Mouse (Mus musculus) G1E (cell line): ENCODE measurements around the gene Olfr629. TPM values are rescaled to one million over a fixed set of nuclear protein-coding genes. Genes with fewer than 3 reads are reported as not detected.
"Not testable (repeated sequence)": the region's sequence is repeated elsewhere in the genome, so short reads cannot be mapped to it uniquely, and the experiment has no call there.

Experiments used
- ATAC-seq: 2 replicates; pipeline ENCODE4 v1.8.0; 2016; ENCODE audit warnings: mild to moderate bottlenecking; ENCODE audit not compliant: insufficient number of reproducible peaks, poor library complexity, low FRiP score, severe bottlenecking; ENCODE audit errors: extremely low read depth
- DNase-seq: peaks from one replicate; pipeline ENCODE4 v3.0.0; 2012; ENCODE audit warnings: low spot score
- H3K27me3 ChIP-seq: 2 replicates; pipeline ENCODE4 v1.6.1; 2012; ENCODE audit warnings: mild to moderate bottlenecking, low read length, inconsistent platforms; ENCODE audit not compliant: insufficient read depth
- H3K36me3 ChIP-seq: replicated peaks from 2 replicates; pipeline ENCODE3; 2012; ENCODE audit warnings: mild to moderate bottlenecking, inconsistent platforms
- H3K4me1 ChIP-seq: 2 replicates; pipeline ENCODE4 v1.6.1; 2012; ENCODE audit warnings: low read depth, low read length, inconsistent platforms, mixed read lengths; ENCODE audit not compliant: insufficient read depth
- H3K4me3 ChIP-seq: 2 replicates; pipeline ENCODE4 v1.5.1; 2012; ENCODE audit warnings: low read depth, mild to moderate bottlenecking, inconsistent platforms, low read length, moderate library complexity, mixed read lengths
- H3K9me3 ChIP-seq: replicated peaks from 2 replicates; pipeline ENCODE4 v1.6.1; 2012; ENCODE audit warnings: inconsistent platforms
- CTCF ChIP-seq: IDR thresholded peaks from 2 replicates; pipeline ENCODE4 v1.5.1; 2012; ENCODE audit warnings: low read depth, low read length, inconsistent platforms, mixed read lengths
- GATA1 ChIP-seq: IDR thresholded peaks from 2 replicates; pipeline ENCODE4 v1.6.1; 2012; ENCODE audit warnings: borderline replicate concordance, low read length, inconsistent platforms, mixed read lengths
- GATA2 ChIP-seq: IDR thresholded peaks from 2 replicates; pipeline ENCODE4 v1.6.1; 2012; ENCODE audit warnings: low read depth, low read length, inconsistent platforms, borderline replicate concordance
- POLR2AphosphoS5 ChIP-seq: IDR thresholded peaks from 2 replicates; pipeline ENCODE4 v1.6.1; 2012; ENCODE audit warnings: low read depth, low read length, inconsistent platforms; ENCODE audit not compliant: insufficient replicate concordance
- TAL1 ChIP-seq: conservative IDR thresholded peaks from 2 replicates; pipeline ENCODE4 v1.6.1; 2012; ENCODE audit warnings: low read depth, low read length, inconsistent platforms, mixed read lengths
- polyA plus RNA-seq: library from polyadenylated mRNA; stranded (reverse); fragments of >175 nt; gene quantifications from 2 replicates; pipeline ENCODE4 v1.2.3, GENCODE M21; 2012
- total RNA-seq, 2 experiments: library from RNA; stranded (forward) in 1 of 2; stranded (reverse) in 1 of 2; fragments of 200-1000 nt in 1 of 2; fragments of >200 nt in 1 of 2; fragmentation: Nextera tagmentation in 1 of 2; gene quantifications; 2 replicates each; pipeline ENCODE4 v1.2.3; 2014 to 2017

The Olfr629 gene
- total RNA-seq (2014; fragmentation: Nextera tagmentation) = not detected in 2 replicates
- total RNA-seq (2017) = 0.16 TPM in 1 of 2 replicates, not detected in the other
- polyA plus RNA-seq = not detected in 2 replicates

DNA sequence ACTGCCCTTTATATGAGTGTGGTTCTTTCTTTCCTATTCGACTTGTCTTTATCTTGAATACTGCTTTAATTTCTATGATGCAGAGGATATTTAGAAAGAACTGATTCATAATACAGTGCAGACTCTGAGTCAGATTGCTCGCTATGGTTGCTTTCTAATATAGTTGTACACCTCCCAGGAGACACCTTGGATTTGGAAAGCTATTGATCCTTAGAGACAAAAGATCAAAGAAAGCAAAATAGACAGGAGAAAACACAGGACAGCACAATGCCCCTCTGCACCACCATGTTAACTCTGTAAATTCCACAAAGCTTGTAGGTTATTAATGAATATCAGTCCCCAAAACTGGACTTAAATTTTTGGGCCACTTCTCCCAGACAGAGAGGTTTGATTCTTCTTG is at the start of gene Olfr629:
Gene Olfr629 (minus strand): TSS at position 101 of the 400 bp plus-strand sequence.
- TF ChIP-seq GATA1 (no peak), POLR2AphosphoS5 (no peak), CTCF (no peak)
- DNase-seq (no peak), ATAC-seq (no peak)
- no peaks in the 10 kb centered on the region for H3K27me3 ChIP-seq
- H3K9me3 ChIP-seq = no peaks in the 10 kb centered on the region
- H3K4me1 ChIP-seq = no peaks in the 10 kb centered on the region
- no peak within 1 kb of the TSS for H3K4me3 ChIP-seq
- H3K36me3 ChIP-seq = no peaks in the 10 kb centered on the region

DNA sequence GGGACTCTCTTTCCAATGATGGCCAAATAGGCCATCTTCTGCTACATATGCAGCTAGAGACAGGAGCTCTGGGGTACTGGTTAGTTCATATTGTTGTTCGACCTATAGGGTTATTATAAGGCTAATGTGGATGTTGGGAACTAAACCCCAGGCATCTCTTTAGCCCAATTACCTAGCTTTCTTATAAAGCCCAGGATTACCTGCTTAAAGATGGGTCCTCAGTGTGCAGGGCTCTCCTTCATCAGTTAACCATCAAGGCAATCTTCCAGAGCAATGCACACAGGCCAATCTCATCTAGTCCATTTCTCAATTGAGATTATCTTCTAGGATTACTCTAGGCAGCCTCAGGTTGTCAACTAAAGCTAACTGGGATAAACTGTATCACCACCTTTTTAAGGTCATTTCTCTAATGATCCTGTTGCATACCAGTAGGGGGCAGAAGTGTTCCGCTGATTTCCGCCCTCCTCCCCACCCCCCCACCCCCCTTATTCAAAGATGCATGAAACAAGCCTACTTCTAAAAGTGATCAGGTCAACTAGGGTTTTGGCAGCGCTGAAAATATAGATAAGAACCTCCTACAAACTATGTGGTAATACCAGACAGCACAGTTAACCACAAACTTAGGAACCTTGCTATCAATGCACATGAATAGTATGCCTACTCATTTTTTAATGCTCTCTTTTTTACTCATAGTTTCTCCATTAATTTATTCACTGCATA is 48.1 kb upstream of the Olfr629 start:
- TF ChIP-seq CTCF = no peak
- TF ChIP-seq TAL1 = peak; percentile 40; the same call in 1 of the 2 replicates
- H3K36me3 ChIP-seq = no peaks in the 10 kb centered on the region
- ATAC-seq (peak; percentile 100), DNase-seq (peak; percentile 23)
- H3K27me3 ChIP-seq = no peaks in the 10 kb centered on the region
- no peak overlapping the region for H3K4me3 ChIP-seq
- H3K4me1 ChIP-seq = 0 out of 2 replicates have a peak, but pooled peaks cover 5% of the 10 kb centered on the region
- no peaks in the 10 kb centered on the region for H3K9me3 ChIP-seq

GRCm38 (mm10) chr7:103791721-103792120 is 47.0 kb upstream of the Olfr629 start, which contains the start of gene Olfr67:
Gene Olfr67 (minus strand): TSS chr7:103791821.
- Histone ChIP-seq H3K36me3 (no peaks in the 10 kb centered on the region), H3K4me3 (no peak within 1 kb of the TSS), H3K27me3 (no peaks in the 10 kb centered on the region), H3K9me3 (no peaks in the 10 kb centered on the region), H3K4me1 (0 out of 2 replicates have a peak, but pooled peaks cover 5% of the 10 kb centered on the region)
- DNase-seq (no peak), ATAC-seq (no peak)
- TF ChIP-seq POLR2AphosphoS5 = no peak
- no peak for TF ChIP-seq GATA1
- TF ChIP-seq TAL1 = no peak
- no peak for TF ChIP-seq CTCF
- TF ChIP-seq GATA2 = no peak

GRCm38 (mm10) chr7:103779598-103779997 is 34.9 kb upstream of the Olfr629 start, which contains the start of gene Olfr68:
Gene Olfr68 (minus strand): TSS chr7:103779698.
- ATAC-seq (no peak), DNase-seq (no peak)
- Histone ChIP-seq H3K4me3 (no peak within 1 kb of the TSS), H3K36me3 (no peaks in the 10 kb centered on the region), H3K9me3 (no peaks in the 10 kb centered on the region), H3K4me1 (no peaks in the 10 kb centered on the region), H3K27me3 (peaks cover 5% of the 10 kb centered on the region)
- TF ChIP-seq CTCF (no peak), GATA1 (no peak), GATA2 (no peak), POLR2AphosphoS5 (no peak), TAL1 (no peak)

DNA sequence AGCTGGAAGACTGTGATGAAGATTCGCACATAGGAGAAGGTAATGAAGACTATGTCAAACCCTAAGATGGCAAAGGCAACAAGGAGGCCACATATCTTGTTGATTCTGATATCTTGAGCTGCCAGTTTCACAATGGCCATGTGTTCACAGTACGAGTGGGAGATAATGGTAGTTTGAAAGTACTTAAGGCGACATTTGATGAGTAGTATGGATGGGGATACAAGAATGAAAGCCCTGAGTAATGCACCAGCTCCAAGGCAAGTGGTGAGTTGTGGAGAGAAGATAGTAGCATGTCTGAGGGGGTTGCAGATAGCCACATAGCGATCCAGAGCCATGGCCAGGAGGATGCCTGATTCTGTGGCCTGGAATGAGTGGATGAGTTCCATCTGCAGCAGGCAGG is 32.9 kb upstream of the Olfr629 start:
- H3K27me3 ChIP-seq, DNase-seq, H3K36me3 ChIP-seq, ATAC-seq, H3K9me3 ChIP-seq, H3K4me1 ChIP-seq, H3K4me3 ChIP-seq: not testable (repeated sequence)

DNA sequence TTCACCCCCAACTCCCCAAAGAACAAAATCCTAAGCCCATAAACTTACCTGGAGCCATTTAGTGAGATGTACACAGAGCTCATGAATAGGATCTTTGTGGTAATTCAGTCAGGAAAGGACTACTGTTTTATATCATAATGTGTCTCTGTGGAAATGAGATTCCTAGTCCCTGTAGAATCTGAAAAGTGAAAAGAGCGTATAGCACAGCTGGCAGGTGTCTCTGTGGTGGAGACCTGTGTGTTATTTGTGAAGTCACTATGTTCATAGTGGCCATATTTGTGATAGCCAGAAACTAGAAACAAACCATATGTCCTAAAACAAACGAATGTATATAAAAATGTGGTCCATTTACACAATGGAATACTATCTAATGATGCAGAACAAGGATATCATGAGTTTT is 26.8 kb upstream of the Olfr629 start, which contains the start of gene Olfr69:
Gene Olfr69 (minus strand): TSS at position 101 of the 400 bp plus-strand sequence.
- Histone ChIP-seq H3K4me1 (no peaks in the 10 kb centered on the region), H3K4me3 (no peak within 1 kb of the TSS), H3K9me3 (no peaks in the 10 kb centered on the region), H3K36me3 (no peaks in the 10 kb centered on the region), H3K27me3 (peaks cover 2% of the 10 kb centered on the region; the same call in 1 of the 2 replicates)
- ATAC-seq (no peak), DNase-seq (no peak)
- no peak for TF ChIP-seq TAL1
- TF ChIP-seq GATA1 = no peak

DNA sequence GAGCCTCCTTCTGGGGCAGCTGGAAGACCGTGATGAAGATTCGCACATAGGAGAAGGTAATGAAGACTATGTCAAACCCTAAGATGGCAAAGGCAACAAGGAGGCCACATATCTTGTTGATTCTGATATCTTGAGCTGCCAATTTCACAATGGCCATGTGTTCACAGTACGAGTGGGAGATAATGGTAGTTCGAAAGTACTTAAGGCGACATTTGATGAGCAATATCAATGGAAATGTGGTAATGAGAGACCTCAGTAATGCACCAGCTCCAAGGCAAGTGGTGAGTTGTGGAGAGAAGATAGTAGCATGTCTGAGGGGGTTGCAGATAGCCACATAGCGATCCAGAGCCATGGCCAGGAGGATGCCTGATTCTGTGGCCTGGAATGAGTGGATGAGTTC is 22.9 kb upstream of the Olfr629 start:
- not testable (repeated sequence) for ATAC-seq, H3K4me1 ChIP-seq, H3K36me3 ChIP-seq, H3K27me3 ChIP-seq, H3K4me3 ChIP-seq, DNase-seq, H3K9me3 ChIP-seq

- not testable (repeated sequence) for H3K9me3 ChIP-seq, DNase-seq
These were observed 17.5 kb upstream of the Olfr629 start for GRCm38 (mm10) chr7:103762212-103762611.

More at GRCm38 (mm10) chr7:103762212-103762611, 17.5 kb upstream of the Olfr629 start:
- not testable (repeated sequence) for H3K36me3 ChIP-seq, ATAC-seq, H3K4me3 ChIP-seq, H3K27me3 ChIP-seq, H3K4me1 ChIP-seq
